Mouse (Mus musculus) neutrophil, adult 59 days (primary cell): ENCODE data around the gene Olfr1138. TPM values are rescaled to one million over a fixed set of nuclear protein-coding genes. Genes with fewer than 3 reads are reported as not detected.

Experiments used
- total RNA-seq, 2 experiments: library from RNA; stranded (reverse); gene quantifications; 1 replicate in 1 of 2; 2 replicates in 1 of 2; pipeline ENCODE4 v1.2.4; 2023

Gene Olfr1138
- not detected for total RNA-seq

DNA sequence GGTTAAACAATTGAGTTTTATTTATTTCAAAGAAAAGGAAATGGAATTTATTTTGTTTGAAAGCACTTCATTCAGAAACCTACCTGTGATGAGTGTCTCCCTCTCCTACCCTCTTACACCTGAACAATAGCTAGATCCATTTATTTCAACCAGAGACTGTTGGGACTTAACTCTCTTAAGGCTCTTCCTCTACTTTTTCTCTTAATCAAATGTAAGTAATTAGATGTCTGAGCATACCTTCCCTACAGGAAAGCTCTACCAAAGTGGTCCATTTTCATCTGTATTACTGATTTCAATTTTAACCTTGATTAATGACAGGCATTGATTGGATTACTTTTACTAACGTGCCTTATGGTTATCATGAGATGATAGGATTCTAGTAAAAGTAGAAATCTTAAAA, at the start of gene Olfr1138:
TSS of gene Olfr1138 (minus strand) at position 101 of the 400 bp plus-strand sequence.

DNA sequence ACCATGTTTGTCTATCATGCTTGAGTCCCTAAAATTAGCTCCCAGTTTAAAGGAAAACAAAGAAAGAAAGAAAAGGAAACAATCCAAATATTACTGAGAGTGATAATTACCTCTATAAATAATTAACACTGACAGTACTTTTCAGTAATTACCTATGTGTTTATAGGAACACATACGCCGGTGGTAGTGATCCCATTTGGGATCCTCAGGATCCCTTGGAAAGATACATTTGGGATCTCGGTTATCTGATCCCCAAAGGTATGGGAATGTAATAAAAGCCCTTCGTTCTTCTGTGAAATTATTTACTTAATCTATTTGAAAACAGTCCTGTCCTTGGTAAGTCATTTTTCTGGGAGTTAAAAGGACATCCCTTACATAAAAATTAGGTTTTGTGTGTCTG, 39.4 kb upstream of the Olfr1138 start, which contains the start of gene Olfr152:
TSS of gene Olfr152 (plus strand) at position 301 of the 400 bp plus-strand sequence.

DNA sequence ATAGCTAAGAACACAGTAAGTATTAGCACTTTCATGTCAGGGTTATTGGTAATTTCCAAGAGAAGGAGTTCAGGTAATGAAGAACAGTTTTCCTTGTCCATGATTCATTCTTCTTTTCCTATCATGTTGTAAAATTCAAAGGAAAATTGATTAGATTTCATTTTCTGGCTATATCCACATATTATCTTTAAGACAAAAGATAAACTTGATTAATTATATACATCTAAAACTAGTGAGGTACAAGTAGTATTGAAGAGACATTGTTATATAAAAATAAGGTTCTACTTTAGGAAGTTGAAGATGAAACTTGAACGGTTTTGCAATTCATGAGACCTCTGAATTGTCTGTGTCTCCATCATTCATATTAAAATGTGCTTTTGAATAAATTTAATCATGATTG, 14.1 kb upstream of the Olfr1138 start, which contains the start of gene Olfr1141:
TSS of gene Olfr1141 (minus strand) at position 101 of the 400 bp plus-strand sequence.

DNA sequence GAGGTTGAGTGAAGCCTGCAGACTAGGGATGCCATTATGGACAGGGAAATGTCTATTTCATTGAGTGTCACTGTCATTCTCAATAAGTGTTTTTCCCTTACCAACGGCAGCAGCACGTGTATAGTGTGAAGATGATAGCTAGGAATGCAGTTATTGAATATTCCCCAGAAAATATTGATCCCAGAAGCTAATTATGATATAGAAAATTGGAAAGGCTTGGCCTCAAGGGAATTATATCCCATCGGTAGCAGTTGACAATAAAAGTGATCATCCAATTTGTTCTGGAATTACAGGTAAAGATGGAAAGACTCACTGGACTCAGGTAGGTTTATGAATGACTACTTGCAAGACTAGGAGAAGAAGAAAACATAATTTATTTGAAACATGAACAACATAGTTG, 3.7 kb upstream of the Olfr1138 start, which contains the start of gene Olfr1140:
TSS of gene Olfr1140 (plus strand) at position 301 of the 400 bp plus-strand sequence.

DNA sequence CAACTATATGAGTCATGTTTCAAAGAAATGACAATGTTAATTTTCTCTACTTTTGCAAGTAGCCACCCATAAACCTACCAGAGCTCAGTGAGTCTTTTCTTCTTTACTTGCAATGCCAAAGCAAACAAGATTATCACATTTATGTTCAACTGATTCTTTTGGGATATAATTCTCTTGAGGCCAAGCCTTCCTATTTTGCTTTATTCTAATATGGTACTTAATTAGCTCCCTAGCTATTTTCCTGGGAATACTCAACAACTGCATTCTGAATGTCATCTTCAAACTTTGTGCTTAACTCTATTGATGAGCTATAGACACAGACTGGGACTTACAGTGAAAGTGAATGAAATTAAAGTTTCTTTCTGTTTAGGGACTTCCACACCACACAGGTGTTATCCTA, 26.7 kb downstream of the Olfr1138 start, which contains the start of gene Olfr1137:
TSS of gene Olfr1137 (minus strand) at position 101 of the 400 bp plus-strand sequence.

DNA sequence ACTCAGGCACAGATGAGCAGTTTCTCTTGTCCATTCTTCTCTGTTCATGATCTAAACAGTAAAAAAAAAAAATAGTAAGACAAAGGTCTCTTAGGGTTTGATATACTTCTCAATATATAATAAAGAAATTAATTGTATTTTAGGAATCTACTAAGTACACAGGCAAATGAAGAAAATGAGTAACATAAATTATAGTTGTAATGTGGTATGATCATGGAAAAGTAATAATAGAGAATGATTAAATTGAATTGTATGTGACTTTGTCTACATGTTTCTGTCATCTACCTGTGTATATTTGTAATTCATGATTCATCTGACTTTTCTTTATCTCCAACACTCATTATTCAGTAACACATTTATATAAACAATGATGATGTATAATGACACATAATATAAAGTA, 45.9 kb downstream of the Olfr1138 start, which contains the start of gene Olfr1136:
TSS of gene Olfr1136 (minus strand) at position 101 of the 400 bp plus-strand sequence.

Other genes with a start within 250 kb of the Olfr1138 start
- not detected for gene Pramel7, start 242.9 kb downstream of the Olfr1138 start, total RNA-seq
- not detected for gene Pramel6, start 233.4 kb downstream of the Olfr1138 start, total RNA-seq
- gene Olfr153, start 208.2 kb downstream of the Olfr1138 start, total RNA-seq = not detected
- gene Olfr1128, start 194.4 kb downstream of the Olfr1138 start, total RNA-seq = not detected
- gene Olfr1129, start 166.1 kb downstream of the Olfr1138 start, total RNA-seq = not detected
- not detected for gene Olfr1130, start 133.8 kb downstream of the Olfr1138 start, total RNA-seq
- gene Olfr1131, start 112.9 kb downstream of the Olfr1138 start, total RNA-seq = not detected
- not detected for gene Olfr1132, start 102.4 kb downstream of the Olfr1138 start, total RNA-seq
- gene Olfr1133, start 92.6 kb downstream of the Olfr1138 start, total RNA-seq = not detected
- gene Olfr1134, start 81.5 kb downstream of the Olfr1138 start, total RNA-seq = not detected
- gene Olfr1135, start 66.3 kb downstream of the Olfr1138 start, total RNA-seq = not detected
- gene Olfr1136, start 46.0 kb downstream of the Olfr1138 start, total RNA-seq = not detected
- gene Olfr1137, start 26.8 kb downstream of the Olfr1138 start, total RNA-seq = not detected
- not detected for gene Olfr1140, start 3.8 kb upstream of the Olfr1138 start, total RNA-seq
- not detected for gene Olfr1141, start 14.0 kb upstream of the Olfr1138 start, total RNA-seq
- gene Olfr152, start 39.5 kb upstream of the Olfr1138 start, total RNA-seq = not detected
- not detected for gene Olfr1143, start 60.6 kb upstream of the Olfr1138 start, total RNA-seq
- not detected for gene Olfr1145, start 69.8 kb upstream of the Olfr1138 start, total RNA-seq
- not detected for gene Olfr1148, start 90.6 kb upstream of the Olfr1138 start, total RNA-seq
- not detected for gene Olfr1150-ps1, start 104.0 kb upstream of the Olfr1138 start, total RNA-seq
- gene Olfr1151, start 115.9 kb upstream of the Olfr1138 start, total RNA-seq = not detected
- not detected for gene Olfr1152, start 126.5 kb upstream of the Olfr1138 start, total RNA-seq
- not detected for gene Olfr1153, start 155.0 kb upstream of the Olfr1138 start, total RNA-seq
- not detected for gene Olfr1154, start 165.2 kb upstream of the Olfr1138 start, total RNA-seq
- not detected for gene Olfr1155, start 205.2 kb upstream of the Olfr1138 start, total RNA-seq
- gene Olfr1156, start 213.1 kb upstream of the Olfr1138 start, total RNA-seq = not detected
- not detected for gene Olfr1157, start 228.3 kb upstream of the Olfr1138 start, total RNA-seq
- gene Olfr74, start 234.7 kb upstream of the Olfr1138 start, total RNA-seq = not detected